Mouse (Mus musculus) left cerebral cortex, adult 11 months (tissue): ENCODE measurements around the gene Actl6a.
"Not testable (repeated sequence)": the region's sequence is repeated elsewhere in the genome, so short reads cannot be mapped to it uniquely, and the experiment has no call there.

Experiments
- DNase-seq: peaks from one replicate; pipeline ENCODE4 v3.0.0; 2022; ENCODE audit warnings: low spot score

Actl6a gene

DNA sequence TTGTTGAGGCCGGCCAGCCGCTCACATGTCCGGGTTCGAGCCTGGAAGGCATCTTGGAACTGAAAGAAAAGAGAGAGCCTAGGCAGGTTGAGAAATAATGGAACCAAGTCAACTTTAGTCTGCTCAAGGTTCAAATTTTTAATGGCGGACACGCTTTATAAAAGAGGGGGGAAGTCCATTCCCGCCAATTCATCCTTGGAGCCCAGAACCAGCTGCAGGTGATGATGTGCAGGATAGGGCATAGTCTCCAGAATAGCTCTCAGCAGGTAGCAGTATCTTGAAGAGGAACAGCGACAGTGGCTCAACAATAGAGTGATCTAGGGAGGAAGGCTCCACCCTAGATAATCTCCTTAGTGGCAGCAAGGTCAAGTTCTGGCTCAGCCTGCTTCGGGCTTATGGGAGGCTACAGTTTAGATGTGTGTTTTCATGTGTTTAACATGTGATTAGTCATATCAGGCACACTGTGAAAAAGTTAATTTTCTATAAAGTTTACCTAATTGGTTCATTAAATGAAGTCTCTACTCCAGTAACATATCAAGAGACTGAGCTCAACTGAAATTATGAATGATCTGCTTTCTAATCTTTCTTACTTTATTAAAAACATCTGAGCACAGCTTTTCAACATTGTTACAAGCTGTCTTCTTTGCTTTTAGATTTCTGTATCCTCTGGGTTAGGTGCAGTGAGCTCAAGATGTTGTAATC is at the start of gene Actl6a:
Gene Actl6a, plus strand, starts transcription at position 652 of the 702 bp plus-strand sequence.
- not testable (repeated sequence) for DNase-seq

DNA sequence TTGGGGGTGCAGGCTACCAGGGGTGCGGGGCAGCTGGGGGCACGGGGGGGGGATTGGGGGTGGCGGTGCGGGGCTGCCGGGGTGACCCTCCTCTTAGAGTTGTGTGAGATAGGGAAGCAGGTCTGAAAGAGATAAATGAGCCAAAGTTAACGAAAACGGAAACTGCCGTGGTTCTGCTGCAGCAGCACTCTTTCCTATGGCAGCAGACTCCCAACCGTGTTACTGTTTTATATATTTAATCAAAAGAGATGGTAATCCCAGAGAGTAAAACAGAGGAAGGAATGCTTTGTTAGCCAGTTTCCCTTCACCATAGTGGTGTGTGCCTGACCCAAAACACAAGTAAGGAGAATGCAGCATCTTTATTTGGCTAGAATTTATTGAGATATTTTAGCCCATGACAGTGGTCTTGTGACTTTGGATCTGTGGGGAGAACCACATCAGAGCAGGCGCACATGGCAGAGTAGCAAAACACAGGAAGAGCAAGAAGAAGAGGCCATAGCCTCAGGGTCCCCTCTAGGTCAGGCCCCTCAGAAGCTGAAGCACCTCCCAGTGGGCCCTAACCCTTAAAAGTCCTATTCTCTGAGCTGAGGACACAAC is 49.6 kb upstream of the Actl6a start:
- no peak for DNase-seq

DNA sequence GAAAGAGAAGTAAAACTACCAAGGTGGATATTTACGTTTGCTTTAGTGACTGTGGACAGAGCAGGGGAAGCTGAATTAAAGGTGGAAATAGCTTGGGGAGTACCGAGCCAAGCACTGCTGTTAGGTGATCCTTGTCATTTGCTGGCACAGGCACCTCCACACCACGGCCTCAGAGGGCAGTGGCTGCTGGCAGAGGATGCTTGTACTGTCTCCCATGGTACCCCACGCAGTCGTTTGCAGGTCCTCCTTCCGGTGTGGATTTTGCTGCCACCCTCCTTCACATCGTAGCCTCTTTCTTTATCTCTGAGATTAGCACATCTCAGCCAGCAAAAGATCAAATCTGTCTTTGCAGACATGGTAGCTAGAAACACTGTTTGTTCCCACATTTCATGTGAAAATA is 47.7 kb upstream of the Actl6a start:
- no peak for DNase-seq

DNA sequence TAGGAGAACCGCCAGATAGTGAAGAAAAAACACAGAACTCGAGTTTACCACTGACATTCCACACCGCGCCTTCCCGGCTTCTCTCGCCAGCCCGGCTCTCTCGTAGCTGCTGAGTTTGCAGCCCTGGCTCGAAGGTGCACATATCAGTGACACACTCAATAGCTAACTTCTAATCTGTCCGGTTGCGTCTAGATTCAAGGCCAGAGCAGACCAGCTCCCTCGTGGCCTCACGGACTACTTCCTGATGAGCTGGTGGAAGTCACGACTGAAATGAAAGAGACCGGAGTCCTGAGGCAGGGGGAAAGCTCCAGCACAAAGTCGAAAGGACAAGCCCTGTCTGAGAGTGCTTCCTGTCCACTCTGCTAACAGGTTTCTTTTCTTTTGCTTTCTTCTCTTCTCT is 47.3 kb upstream of the Actl6a start:
- DNase-seq = no peak

DNA sequence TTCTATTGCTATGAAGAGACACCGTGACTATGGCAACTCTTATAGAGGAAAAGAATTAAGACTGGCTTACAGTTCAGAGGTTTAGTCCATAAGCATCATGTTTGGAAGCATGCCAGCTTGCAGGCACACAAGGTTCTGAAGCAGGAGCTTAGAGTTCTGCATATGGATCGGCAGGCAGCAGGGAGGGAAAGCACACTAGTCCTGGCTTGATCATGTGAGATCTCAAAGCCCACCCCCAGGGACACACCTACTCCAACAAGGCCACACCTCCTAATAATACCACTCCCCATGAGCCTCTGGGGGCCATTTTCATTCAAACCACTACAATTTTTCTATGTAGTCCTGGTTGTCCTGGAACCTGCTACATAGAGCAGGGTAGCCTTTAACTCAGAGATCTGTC is 46.6 kb upstream of the Actl6a start:
- DNase-seq = no peak

DNA sequence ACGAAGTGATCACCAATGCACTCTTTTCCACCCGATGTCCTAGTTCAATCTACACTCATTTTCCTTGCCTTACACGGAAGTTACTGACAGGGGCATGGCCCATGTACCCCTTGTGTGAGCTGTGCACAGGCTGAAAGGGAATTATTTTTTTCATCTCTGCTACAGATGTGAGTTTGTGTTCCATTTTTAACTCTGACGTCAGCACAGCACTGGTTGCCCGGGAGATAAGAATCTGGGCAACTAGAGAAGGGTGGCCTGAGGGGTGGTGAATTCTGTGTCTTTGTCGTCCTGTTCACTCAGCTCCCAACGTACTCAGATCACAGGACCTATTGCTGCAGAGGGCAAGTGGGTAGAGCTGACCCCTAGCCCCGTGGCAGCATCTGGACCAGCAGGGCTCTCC is 45.8 kb upstream of the Actl6a start:
- DNase-seq = no peak

DNA sequence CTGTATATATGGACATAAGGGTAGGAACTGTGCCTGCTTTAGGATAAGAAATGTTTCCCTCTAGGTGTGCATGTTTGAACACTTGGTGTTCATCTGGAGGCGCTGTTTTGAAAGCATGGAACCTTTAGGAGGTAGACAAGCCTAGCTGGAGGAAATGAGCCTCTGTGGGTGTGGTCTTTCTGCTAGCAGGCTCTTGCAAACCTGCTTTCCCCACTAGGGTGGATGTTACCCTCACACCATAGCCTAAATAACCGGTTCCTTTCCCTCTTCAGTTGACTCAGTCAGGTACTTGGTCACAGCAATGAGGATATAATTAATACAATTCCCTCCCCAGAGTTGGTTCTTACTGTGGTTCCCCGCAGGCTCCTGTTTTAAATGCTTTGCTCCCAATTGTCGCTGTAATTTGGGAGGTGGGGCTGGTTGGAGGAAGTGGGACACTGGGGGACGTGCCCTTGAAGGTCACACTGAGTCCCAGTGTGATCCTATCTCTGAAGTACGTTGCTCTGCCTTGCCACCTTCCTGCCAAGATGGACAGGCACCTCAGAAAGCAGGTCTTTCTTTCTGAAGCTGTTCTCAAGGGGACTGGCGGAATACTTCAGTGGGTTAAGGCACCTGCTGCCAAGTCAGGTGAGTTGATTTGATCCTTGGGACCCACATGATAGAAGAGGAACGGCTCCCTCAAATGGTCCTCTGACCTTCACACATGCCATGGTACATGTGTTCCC is 45.1 kb upstream of the Actl6a start:
- no peak for DNase-seq

DNA sequence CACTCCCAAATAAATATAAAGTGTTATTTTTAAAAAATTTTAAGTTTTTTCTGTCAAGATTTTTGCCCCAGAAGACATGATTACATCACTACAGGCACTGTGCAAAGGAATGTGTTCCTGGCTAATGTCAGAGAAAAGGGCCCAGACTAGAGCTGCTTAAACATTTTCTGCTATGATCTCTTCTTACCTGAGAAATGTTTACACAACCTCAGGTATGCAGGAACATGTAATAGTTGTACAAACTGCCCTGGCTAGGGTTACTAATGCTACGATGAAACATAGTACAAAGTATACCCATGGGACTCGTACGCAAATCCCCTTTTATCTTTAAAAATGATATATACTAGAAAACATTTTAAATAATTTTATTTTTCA is 44.6 kb upstream of the Actl6a start:
- no peak for DNase-seq

DNA sequence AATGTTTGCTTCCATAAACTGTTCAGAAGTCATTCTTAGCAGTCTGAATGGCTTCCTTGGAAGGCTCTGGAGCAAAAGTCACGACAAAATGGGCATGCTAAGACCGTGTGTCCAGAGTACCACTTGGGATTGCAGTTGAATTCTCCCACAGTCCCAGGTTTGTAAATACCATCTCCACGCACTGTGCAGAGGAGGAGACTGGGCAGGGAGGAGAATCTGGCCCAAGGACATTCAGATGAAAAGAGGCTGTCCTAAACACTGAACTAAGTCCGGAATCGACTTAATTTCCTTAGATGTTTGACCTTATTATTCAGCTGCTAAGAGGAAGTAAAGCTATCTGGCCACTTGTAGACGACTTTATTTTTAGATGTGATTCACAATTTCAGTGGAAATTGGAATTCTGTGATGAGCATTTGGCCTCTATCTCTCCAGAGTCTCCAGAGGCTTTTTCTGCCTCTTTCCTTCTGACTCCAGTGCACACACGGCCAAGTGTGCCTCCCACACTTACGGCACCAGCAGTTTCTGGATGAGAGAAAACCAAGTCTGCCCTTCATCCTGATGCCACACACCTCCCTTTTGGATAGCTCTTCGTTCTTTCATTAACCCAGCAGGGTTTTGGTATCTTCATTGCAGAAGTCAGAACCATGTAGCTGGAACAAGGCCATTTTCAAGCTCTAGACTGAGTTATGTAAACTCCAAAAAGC is 37.7 kb upstream of the Actl6a start:
- DNase-seq = no peak

DNA sequence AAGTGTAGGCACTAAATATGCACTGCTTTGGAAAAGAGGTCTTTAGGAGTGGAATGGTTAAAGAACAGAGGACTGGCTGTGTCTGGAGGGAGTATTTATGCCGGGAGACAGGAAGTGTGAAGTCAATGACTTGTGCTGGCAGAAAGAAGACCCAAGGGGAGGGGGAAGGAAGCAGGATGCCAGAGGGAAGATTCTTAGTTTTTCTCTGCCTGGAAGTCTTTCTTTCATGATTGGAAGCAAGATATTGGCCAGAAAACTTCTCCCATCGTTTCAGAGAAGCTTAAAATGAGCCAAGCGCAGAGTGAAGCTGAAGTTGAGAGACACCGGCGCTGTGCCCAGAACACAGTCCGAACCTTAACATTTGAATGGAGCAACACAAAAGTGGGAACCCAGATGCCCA is 36.9 kb upstream of the Actl6a start:
- DNase-seq = no peak

DNA sequence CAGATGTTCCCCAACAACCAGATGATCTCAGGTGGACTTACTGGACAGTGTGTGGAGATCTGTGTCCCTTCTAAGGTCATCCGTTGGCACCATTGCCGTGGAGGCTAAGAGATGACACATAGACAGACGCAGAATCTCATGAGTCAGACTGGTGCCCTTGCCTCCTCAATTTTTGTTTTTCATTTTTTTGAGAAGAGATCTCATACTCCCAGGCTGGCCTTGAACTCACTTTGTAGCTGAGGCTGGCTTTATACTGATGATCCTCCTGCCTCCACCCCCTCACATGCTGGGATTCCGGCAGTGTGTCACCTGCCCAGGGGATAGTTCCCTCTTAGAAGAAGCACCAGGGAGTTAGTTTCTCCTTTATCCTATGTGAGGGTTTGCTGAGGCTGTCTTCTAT is 35.9 kb upstream of the Actl6a start:
- no peak for DNase-seq

DNA sequence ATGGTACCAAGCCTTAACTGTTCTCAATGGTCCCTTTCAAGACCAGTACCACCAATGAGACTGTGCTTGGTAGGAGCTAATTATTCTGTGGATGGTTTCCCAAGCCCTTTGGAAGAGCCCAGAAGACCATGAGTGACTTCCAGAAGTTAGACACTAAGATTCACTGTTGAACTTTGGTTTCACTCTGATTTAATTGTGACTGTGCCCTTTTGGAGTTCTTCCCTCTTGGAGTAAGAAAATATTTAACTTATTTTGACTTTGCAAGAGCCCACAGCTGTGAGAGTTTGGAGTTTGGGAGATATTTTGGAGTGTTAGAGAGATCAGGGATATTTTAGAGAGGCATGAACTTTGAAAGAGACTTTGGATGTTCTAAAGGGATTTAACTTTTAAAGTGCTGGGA is 32.9 kb upstream of the Actl6a start:
- no peak for DNase-seq

DNA sequence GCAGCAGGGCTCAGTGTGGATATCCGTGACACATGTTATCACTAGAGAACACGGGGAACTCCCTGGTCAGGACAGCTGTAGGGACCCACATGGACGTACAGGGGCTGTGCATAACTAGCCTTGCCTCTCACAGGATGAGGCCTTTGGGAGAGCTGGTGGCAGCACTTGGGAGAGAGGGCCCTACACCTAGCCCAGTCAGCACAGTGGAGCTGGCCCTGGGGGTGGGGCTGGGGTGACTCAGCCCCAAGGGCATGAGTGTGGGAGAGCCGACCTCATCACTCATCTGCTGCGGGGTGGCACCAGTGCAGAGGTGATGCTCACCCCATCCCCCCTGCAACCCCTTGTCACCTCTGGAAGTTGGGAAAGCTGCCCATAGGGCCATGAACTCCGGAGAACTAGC is 29.7 kb upstream of the Actl6a start:
- no peak for DNase-seq

DNA sequence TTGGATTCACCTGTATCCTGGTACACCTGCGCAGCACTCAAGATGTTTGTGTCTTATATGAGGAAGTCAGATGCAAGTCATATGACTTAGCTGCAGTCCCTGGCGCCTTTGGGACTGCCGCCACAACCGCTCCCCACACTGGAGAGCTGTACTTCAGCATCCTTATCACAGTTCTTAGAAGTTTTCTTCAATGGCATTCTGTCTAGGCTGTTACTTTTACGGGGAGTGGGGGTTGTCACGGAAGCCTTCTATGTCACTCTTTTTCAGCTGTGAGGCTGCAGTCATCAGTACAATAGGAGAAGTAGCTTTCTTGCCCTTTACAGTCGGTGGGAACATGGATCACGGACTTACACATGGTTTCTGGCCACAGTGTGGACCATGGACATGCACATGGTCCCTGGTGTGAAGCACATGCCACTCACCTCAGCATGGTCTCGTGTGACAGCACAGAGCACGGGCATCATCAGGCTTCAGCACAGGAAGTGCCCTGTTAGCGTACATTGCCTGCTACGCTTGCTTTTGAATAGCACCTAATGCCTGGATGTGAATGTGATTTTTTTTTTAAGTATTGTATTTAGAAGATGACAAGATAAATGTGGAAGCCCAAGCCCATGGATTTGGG is 23.1 kb upstream of the Actl6a start:
- no peak for DNase-seq

DNA sequence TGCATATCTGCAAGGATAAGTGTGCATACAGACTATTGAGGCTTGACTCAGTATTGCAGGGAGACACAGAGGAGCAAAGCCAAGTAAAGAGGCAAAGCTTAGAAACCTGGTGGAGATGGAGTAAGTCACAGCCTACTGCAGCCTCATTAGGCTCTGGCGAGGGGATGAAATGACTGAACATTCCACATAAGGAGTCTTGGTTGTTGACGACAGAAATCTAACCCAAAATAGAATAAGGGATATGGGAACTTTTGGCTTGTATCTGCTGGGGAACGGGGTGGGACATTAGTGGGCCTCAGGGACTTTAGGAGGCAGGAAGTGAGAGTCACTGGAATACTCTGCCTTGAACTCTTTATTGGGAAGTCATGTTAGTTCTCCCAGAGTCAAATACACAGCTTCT is 21.5 kb upstream of the Actl6a start:
- DNase-seq = no peak

DNA sequence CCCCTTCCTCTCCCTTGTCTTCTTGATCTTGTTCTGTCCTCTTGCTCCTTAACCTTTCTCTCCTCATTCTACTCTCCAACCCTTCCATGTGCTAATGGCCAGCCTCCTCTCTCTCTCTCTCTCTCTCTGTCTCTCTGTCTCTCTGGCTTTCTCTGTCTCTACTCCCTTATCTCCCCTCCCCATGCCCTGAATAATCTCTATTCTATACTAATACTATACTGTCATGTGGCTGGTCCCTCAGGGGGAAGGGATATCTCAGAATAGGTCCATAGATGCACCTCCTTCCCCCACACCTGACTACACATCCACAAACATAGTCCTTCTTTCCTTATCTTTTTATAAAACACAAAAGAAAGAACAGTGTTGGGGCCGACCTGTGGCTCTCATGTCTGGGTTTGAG is 19.6 kb upstream of the Actl6a start:
- DNase-seq = no peak

DNA sequence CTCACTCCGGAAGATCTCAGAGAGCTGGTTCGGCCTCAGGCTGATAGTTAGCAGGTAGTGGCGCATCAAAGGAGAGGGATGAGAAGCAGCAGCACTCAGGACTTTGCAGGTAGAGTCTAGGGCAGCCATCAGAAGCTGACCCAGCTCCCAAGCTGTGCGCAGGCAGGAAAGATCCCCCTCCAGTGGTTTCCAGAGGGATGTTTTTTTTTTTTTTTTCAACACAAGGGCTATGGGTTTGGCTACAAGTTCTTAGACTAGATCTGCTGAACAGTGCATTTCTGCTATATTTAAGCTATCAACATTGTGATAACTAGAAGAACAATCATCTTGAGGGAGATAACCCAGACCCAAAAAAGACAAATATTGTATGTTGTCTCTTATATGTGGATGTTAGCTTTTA is 18.9 kb upstream of the Actl6a start:
- no peak for DNase-seq

DNA sequence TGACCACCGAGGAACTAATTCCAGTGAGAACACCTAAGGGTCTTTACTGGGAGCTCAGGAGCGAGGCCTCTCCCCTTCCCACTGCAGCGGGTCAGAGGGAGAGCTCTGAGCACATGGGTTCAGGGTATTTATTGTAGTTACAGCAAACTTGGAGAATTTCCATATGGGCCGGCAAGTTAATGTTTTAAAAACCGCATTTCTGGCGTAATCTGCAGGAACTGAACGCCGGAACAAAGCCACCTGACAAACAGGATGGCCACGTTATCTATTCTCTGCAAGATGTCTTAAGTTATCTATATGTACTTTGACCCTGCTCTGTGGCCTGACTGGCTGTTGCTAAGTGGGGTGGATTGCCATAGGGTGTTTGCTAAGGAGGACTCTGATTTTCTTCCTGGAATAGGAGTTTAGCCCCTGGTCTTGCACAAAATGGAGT is 16.5 kb upstream of the Actl6a start:
- DNase-seq = no peak

DNA sequence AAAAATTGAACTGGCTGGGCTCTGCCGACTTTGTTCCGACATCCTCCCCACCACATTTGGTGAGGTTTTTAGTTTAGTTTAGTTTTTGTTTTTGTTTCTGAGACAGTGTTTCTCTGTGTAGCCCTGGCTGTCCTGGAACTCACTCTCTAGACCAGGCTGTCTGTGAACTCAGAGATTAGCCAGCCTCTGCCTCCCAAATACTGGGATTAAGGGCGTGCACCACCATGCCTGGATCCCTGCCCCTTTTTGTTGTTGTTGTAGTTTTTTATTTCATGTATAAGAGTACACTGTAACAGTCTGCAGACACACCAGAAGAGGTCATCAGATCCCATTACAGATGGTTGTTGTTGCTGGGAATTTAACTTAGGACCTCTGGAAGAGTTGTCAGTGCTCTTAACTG is 16.1 kb upstream of the Actl6a start:
- no peak for DNase-seq

DNA sequence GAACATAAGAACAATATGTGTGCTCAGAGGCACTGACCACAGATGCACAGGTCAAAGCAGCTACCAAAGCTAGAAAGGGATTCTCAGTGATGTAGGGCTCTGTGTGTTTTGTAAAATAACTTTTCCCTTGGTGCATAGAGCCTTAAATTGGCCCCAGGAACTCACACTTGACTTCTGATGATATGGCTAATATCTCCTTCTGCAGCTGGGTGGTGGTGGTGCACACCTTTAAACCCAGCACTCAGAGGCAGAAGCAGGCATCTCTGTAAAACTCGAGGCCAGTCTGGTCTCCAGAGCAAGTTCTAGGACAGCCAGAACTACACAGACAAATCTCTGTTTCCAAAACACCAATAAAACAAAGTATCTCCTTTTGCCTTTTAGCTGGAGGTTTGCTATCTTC is 15.2 kb upstream of the Actl6a start:
- DNase-seq = no peak

DNA sequence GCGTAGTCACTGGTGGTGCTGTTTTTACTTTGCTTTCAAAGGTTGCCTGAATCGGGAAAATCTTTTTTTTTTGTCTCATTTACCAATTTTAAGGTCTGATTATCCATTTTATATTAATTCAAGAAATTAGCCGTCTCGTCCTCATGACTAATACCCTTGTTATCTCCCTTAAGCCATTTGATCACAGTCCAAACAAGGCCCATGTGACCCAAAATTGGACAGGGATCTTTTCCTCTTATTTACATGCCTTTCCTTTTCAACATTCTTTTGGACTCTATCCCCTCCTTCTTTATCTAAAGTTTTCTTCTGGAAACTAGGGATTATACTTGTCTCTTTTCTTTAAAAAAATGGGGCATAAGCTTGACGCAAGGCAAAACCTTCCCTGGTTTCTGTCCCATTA is 14.3 kb upstream of the Actl6a start:
- DNase-seq = no peak

DNA sequence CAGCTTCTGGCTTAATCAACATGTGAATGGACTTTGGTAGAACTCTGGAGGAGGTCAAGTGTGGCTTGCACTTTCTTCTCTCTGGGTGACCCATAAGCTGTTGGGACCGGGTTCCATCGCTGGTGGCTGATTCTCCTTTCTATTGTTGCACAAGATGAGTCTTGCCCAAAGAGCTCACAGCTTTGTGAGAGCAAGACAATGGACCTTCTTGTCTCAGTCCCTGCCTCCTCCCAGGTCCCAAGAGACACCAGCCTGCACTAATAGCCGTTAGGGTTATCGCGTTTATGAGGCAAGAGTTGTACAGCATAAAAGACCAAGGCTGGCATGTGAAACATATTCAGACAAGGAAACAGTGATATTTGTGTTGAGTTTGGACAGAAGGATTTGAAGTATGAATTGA is 11.9 kb upstream of the Actl6a start:
- DNase-seq = no peak
